Mouse (Mus musculus): ENCODE measurements at regions not wholly inside any gene's neighbourhood (a gene's known extent, or its start where the extent isn't known, plus 50 kb on each side); places are given as distances from the start of the nearest gene placed in this dataset.

GRCm38 (mm10) chr14:67550462-67551185 is 1541.6 kb upstream of the Gulo start:
- peak; percentile 76 for DNase-seq (ENCODE audit: low spot score)

GRCm38 (mm10) chr14:67548750-67549149 is 1539.7 kb upstream of the Gulo start:
- DNase-seq (ENCODE audit: low spot score) = no peak

- no peak for DNase-seq (ENCODE audit: low spot score)
These were observed 1536.0 kb upstream of the Gulo start for GRCm38 (mm10) chr14:67545036-67545435.

GRCm38 (mm10) chr14:67541271-67541711 is 1532.3 kb upstream of the Gulo start:
- DNase-seq (ENCODE audit: low spot score) = peak; percentile 27

- no peak for DNase-seq (ENCODE audit: low spot score)
These were observed 1529.7 kb upstream of the Gulo start for GRCm38 (mm10) chr14:67538696-67539095.

- DNase-seq (ENCODE audit: low spot score) = peak; percentile 62
These were observed 1528.0 kb upstream of the Gulo start for GRCm38 (mm10) chr14:67536787-67537659.

GRCm38 (mm10) chr14:67506729-67507395 is 1497.9 kb upstream of the Gulo start:
- peak; percentile 53 for DNase-seq (ENCODE audit: low spot score)

- no peak for DNase-seq (ENCODE audit: low spot score)
These were observed 1483.1 kb upstream of the Gulo start for GRCm38 (mm10) chr14:67492086-67492485.

GRCm38 (mm10) chr14:67486676-67487075 is 1477.7 kb upstream of the Gulo start:
- DNase-seq (ENCODE audit: low spot score) = no peak

- DNase-seq (ENCODE audit: low spot score) = no peak
These were observed 1476.4 kb upstream of the Gulo start for GRCm38 (mm10) chr14:67485449-67485800.

- DNase-seq (ENCODE audit: low spot score) = no peak
These were observed 1475.8 kb upstream of the Gulo start for GRCm38 (mm10) chr14:67484533-67485448.
